Mouse (Mus musculus) right cerebral cortex, adult 18-20 months (tissue): ENCODE results near the gene Cdyl.
A peak's percentile ranks its signal among the peaks of the same experiment; 100 is the strongest.

Experiments used
- DNase-seq: peaks from one replicate; pipeline ENCODE4 v3.0.0; 2022; ENCODE audit warnings: mixed read lengths

Gene Cdyl

GRCm38 (mm10) chr13:35765817-35766216 is 106.2 kb downstream of the Cdyl start:
- no peak for DNase-seq

GRCm38 (mm10) chr13:35769673-35770072 is 110.0 kb downstream of the Cdyl start:
- DNase-seq = no peak

- no peak for DNase-seq
Observed at GRCm38 (mm10) chr13:35770421-35770820, 110.8 kb downstream of the Cdyl start.

GRCm38 (mm10) chr13:35771968-35772382 is 112.3 kb downstream of the Cdyl start:
- peak; percentile 35 for DNase-seq

- no peak for DNase-seq
Observed at GRCm38 (mm10) chr13:35773763-35774162, 114.1 kb downstream of the Cdyl start.

- no peak for DNase-seq
Observed at GRCm38 (mm10) chr13:35776123-35776522, 116.5 kb downstream of the Cdyl start.

GRCm38 (mm10) chr13:35780714-35781113 is 121.1 kb downstream of the Cdyl start:
- DNase-seq = no peak

- DNase-seq = peak; percentile 38
Observed at GRCm38 (mm10) chr13:35781755-35782154, 122.1 kb downstream of the Cdyl start.

GRCm38 (mm10) chr13:35782949-35783348 is 123.3 kb downstream of the Cdyl start:
- peak; percentile 43 for DNase-seq

- DNase-seq = no peak
Observed at GRCm38 (mm10) chr13:35783576-35783975, 123.9 kb downstream of the Cdyl start.

- no peak for DNase-seq
Observed at GRCm38 (mm10) chr13:35784281-35784680, 124.6 kb downstream of the Cdyl start.

- no peak for DNase-seq
Observed at GRCm38 (mm10) chr13:35785330-35785939, 125.8 kb downstream of the Cdyl start.

GRCm38 (mm10) chr13:35786726-35787399 is 127.2 kb downstream of the Cdyl start:
- no peak for DNase-seq

GRCm38 (mm10) chr13:35789577-35789976 is 129.9 kb downstream of the Cdyl start:
- DNase-seq = no peak

GRCm38 (mm10) chr13:35790431-35790830 is 130.8 kb downstream of the Cdyl start:
- no peak for DNase-seq

GRCm38 (mm10) chr13:35794309-35794708 is 134.7 kb downstream of the Cdyl start:
- no peak for DNase-seq

GRCm38 (mm10) chr13:35794774-35795173 is 135.1 kb downstream of the Cdyl start:
- no peak for DNase-seq

GRCm38 (mm10) chr13:35795887-35796286 is 136.3 kb downstream of the Cdyl start:
- DNase-seq = no peak

- no peak for DNase-seq
Observed at GRCm38 (mm10) chr13:35796352-35796751, 136.7 kb downstream of the Cdyl start.

- no peak for DNase-seq
Observed at GRCm38 (mm10) chr13:35797811-35798522, 138.3 kb downstream of the Cdyl start.

GRCm38 (mm10) chr13:35798645-35799044 is 139.0 kb downstream of the Cdyl start:
- peak; percentile 40 for DNase-seq

GRCm38 (mm10) chr13:35800270-35800669 is 140.6 kb downstream of the Cdyl start:
- no peak for DNase-seq

- DNase-seq = no peak
Observed at GRCm38 (mm10) chr13:35805727-35806126, 146.1 kb downstream of the Cdyl start.

GRCm38 (mm10) chr13:35806165-35806564 is 146.5 kb downstream of the Cdyl start:
- DNase-seq = no peak
